Mouse (Mus musculus) embryonic fibroblast, embryonic 13.5 days (primary cell): ENCODE measurements around the gene Evx2.

Experiments
- CTCF ChIP-seq: IDR thresholded peaks from 2 replicates; pipeline ENCODE4 v1.5.1; 2011; ENCODE audit warnings: mild to moderate bottlenecking, control low read depth, low read length, moderate library complexity, borderline replicate concordance; ENCODE audit not compliant: insufficient read depth
- POLR2A ChIP-seq: IDR thresholded peaks from 2 replicates; pipeline ENCODE4 v1.6.1; 2011; ENCODE audit warnings: low read depth, mild to moderate bottlenecking, control low read depth, low read length, moderate library complexity

- no peak for TF ChIP-seq CTCF
- TF ChIP-seq POLR2A, result no peak
Observed at GRCm38 (mm10) chr2:74679980-74680379, 20.6 kb upstream of the Evx2 start.
